Mouse (Mus musculus) skeletal muscle tissue, postnatal 0 days (tissue): ENCODE results near the gene Dock11. TPM values are rescaled to one million over a fixed set of nuclear protein-coding genes. Genes with fewer than 3 reads are reported as not detected.

Experiments
- polyA plus RNA-seq: library from polyadenylated mRNA; unstranded; fragments of >200 nt; fragmentation: Nextera tagmentation; extraction: Ambion mirVana; gene quantifications from 2 replicates; pipeline ENCODE4 v1.2.1, GENCODE M21; 2015

Dock11 gene
- polyA plus RNA-seq = 6.8 and 7.6 TPM in 2 replicates

DNA sequence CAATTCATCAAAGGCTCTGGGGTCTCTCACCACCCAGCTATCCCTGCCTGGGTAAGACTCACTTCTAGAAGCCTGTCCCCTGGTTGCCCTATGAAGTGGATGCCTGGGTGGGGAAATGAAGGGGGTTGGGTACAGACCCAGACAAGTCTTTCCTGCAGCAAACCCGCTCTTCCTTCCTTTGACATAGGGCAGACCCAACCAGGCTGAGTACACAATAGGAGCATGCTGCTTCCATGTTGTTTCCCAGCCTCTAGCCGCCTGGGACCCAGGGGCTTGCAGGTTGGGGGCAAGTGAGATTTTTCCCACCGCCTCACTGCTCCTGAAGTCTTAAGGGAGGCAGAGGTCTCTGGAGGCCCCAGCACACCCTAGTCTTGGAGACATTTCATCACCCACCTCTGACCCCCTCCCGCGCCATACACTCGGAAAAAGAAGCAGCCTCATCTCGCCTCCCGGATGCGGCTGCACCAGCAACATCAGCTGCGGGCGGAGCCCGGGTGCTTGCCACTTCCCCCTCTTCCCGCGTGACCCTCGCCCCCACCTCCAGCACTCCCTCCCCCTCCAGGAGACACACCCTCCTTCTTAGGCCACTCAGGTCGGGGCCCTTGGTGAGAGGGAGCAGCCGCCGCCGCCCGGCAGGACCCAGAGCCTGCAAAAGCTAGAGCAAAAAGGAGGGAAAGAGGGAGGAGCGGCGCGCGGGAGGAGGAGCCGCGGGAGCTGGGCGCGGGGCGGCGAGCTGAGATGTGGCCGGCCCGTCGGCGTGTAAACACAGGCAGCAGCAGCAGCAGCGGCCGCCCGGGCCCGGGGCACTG is at the start of gene Dock11:
TSS of gene Dock11 (plus strand) at position 746 of the 809 bp plus-strand sequence.

DNA sequence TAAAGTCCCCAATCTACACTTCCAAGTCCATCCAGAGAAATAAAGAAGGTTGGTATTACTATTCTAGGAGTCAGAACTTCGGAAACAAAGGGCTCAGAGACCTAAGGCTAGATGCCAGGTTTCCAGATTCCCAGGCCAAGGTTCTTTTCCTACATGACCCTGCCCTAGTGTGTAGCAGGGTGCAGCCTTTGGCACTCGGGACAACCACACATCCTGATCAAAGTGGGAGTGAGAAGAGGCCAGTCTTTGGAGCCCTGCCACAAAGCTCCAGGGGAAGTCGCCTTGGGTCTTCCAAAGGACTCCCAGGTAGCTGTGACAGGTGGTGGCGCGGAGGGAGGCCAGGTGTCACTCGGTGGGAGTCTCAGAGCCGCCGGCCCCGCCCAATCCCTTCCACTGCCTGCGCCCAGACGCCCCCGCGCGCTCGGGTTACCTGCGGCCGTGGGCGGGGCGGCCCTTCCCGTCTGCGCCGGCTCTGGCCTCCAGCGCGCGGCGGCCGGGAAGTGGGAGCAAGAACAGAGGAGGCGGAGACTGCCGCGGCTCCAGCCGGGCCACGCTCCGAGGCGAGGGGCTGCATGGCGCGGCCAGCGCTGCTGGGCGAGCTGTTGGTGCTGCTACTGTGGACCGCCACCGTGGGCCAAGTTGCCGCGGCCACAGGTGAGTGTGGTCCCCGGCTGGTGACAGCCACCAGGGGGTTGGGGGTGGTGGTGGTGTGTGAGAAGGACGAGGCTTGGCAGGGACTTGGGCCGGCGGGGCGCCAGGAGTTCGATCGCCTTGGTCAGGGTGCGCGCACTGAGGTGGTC is 223.2 kb downstream of the Dock11 start, which contains the start of gene Il13ra1:
TSS of gene Il13ra1 (plus strand) at position 489 of the 800 bp plus-strand sequence.

Other genes starting within 250 kb of the Dock11 start
- gene Il13ra1, start 223.3 kb downstream of the Dock11 start, polyA plus RNA-seq = 6.8 and 8.7 TPM in 2 replicates